Mouse (Mus musculus) spleen, adult 2 months (tissue): ENCODE results near the gene Agbl4. TPM values are rescaled to one million over a fixed set of nuclear protein-coding genes. Genes with fewer than 3 reads are reported as not detected.

Experiments used
- DNase-seq, 2 experiments: peaks; one replicate each; pipeline versions ENCODE4 v3.0.0 to v3.0.0-alpha.2; 2012 to 2021; ENCODE audit warnings: low spot score in 2 of 2, low read depth in 1 of 2
- H3K27ac ChIP-seq: fragments of 200-500 bp; 2 replicates; pipeline ENCODE4 v1.5.1; 2012; ENCODE audit warnings: low read length, inconsistent platforms; ENCODE audit not compliant: insufficient read depth
- H3K27me3 ChIP-seq: fragments of 200-500 bp; 2 replicates; pipeline ENCODE4 v1.6.1; 2012; ENCODE audit warnings: mild to moderate bottlenecking, moderate library complexity, low read length, inconsistent platforms; ENCODE audit not compliant: control insufficient read depth, insufficient read depth
- H3K36me3 ChIP-seq: fragments of 200-500 bp; 2 replicates; pipeline ENCODE4 v1.6.1; 2012; ENCODE audit warnings: mild to moderate bottlenecking, low read length, inconsistent platforms; ENCODE audit not compliant: control insufficient read depth, insufficient read depth
- H3K4me1 ChIP-seq: fragments of 200-500 bp; 2 replicates; pipeline ENCODE4 v1.6.1; 2011; ENCODE audit warnings: inconsistent platforms; ENCODE audit not compliant: control insufficient read depth, insufficient read depth, insufficient read length
- H3K4me3 ChIP-seq: fragments of 200-500 bp; 2 replicates; pipeline ENCODE4 v1.5.1; 2011; ENCODE audit warnings: mild to moderate bottlenecking, inconsistent platforms; ENCODE audit not compliant: insufficient read depth, insufficient read length; ENCODE audit errors: extremely low read depth
- CTCF ChIP-seq: fragments of 200-500 bp; IDR thresholded peaks from 2 replicates; pipeline ENCODE4 v1.5.1; 2011; ENCODE audit warnings: mild to moderate bottlenecking, inconsistent platforms; ENCODE audit not compliant: insufficient read depth, insufficient read length, insufficient replicate concordance; ENCODE audit errors: extremely low read depth
- POLR2A ChIP-seq: fragments of 200-500 bp; IDR thresholded peaks from 2 replicates; pipeline ENCODE4 v1.6.1; 2011; ENCODE audit warnings: low read depth, low read length, inconsistent platforms
- WGBS: fragments of 180-500 bp; shearing (Covaris S2); methylation state at CpG from one replicate; pipeline ENCODE4 v1.1.7; 2018; 5-methylcytosine and 5-hydroxymethylcytosine counted together
- polyA plus RNA-seq: library from polyadenylated mRNA; depleted of rRNA; stranded (reverse); fragments of >200 nt; gene quantifications from 2 replicates; pipeline ENCODE4 v1.2.3, GENCODE M21; 2012; rRNA removed

Gene Agbl4
- polyA plus RNA-seq, 1 experiment, result 0.18 TPM

DNA sequence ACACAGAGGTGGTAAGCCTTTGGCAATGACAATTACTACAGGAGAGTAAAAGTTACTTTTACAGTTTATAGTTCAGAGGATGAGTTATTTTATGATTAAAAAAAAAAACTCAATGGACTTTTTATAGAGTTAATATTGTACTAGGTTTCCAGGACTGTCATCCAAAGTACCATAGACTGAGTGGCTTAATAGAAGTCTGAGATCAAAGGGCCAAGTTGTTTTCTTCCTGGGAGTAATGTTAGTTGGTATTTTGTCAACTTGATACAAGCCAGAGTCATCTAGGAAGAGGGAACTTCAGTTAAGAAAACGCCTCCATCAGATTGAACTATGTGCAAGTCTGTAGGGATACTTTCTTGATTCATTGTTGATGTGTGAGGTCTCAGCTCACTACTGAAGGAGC is 1303.9 kb downstream of the Agbl4 start:
- TF ChIP-seq CTCF, result no peak
- no peak for TF ChIP-seq POLR2A
- Histone ChIP-seq H3K27ac (no peak overlapping the region), H3K36me3 (no peaks in the 10 kb centered on the region), H3K4me3 (no peak overlapping the region), H3K4me1 (no peaks in the 10 kb centered on the region), H3K27me3 (no peaks in the 10 kb centered on the region)
- no peak for DNase-seq
- 83% methylated on average over 1 of the region's 1 CpGs for WGBS

DNA sequence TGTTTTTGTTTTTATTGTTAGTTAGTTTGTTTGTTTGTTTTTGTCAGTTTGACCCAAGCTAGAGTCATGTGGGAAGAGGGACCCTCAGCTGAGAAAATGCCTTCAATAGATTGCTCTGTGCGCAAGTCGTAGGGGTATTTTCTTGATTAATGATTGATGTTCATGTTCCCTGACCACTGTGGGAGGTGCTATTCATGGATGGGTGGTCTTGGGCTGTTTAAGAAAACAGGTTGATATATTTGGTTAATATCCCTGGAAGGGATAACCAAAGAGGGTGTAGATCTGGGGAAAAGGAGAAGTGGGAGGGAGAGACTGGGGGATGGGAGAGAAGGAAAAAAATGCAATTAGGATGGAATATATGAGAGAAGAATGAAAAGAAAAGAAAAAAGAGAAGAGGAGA is 1306.7 kb downstream of the Agbl4 start:
- Histone ChIP-seq H3K27ac (no peak overlapping the region), H3K4me1 (no peaks in the 10 kb centered on the region), H3K27me3 (no peaks in the 10 kb centered on the region), H3K4me3 (no peak overlapping the region), H3K36me3 (no peaks in the 10 kb centered on the region)
- WGBS, result 94% methylated on average over 2 of the region's 2 CpGs
- no peak for DNase-seq
- TF ChIP-seq CTCF (no peak), POLR2A (no peak)

DNA sequence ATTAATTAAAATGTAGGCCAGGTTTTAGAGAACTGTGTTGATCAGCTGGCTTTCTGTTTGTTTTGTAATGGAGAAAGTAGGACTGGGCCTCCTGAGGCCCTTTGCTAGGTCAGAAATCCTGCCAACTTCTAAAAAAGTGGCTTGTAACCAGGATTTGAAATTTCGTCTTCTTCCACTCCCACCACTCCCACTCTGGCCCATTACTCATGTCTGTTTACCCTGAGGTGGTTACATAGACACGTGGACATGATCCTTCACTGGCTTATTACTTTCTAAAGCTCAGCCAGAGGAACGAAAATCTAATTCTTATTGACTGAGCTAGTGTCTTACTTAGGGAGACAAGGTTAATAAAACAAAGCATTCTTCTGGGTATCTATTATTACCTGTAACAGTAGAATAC is 1307.5 kb downstream of the Agbl4 start:
- no peak for TF ChIP-seq CTCF
- no peak for TF ChIP-seq POLR2A
- 86% methylated on average over 3 of the region's 3 CpGs for WGBS
- H3K4me3 ChIP-seq, result no peak overlapping the region
- H3K4me1 ChIP-seq, result no peaks in the 10 kb centered on the region
- no peak for DNase-seq
- H3K27ac ChIP-seq, result no peak overlapping the region
- no peaks in the 10 kb centered on the region for H3K27me3 ChIP-seq
- H3K36me3 ChIP-seq, result no peaks in the 10 kb centered on the region

Other genes with a start within 250 kb of the Agbl4 start
- 0.36 TPM in 1 of 2 replicates, not detected in the other for gene Elavl4, start 45.8 kb upstream of the Agbl4 start, polyA plus RNA-seq